Mouse (Mus musculus) left cerebral cortex, postnatal 36 days (tissue): ENCODE data around the gene Khdc3. TPM values are rescaled to one million over a fixed set of nuclear protein-coding genes. Genes with fewer than 3 reads are reported as not detected.
"Not testable (repeated sequence)": the region's sequence is repeated elsewhere in the genome, so short reads cannot be mapped to it uniquely, and the experiment has no call there.

Experiments
- DNase-seq, 2 experiments: peaks; one replicate each; pipeline ENCODE4 v3.0.0; 2021 to 2022; ENCODE audit warnings: low spot score in 2 of 2, mixed read lengths in 1 of 2
- intact Hi-C: fragments of 180-260 bp; cut with DNase I; formaldehyde crosslinking; loops from one replicate; pipeline ENCODE4 v1.15.1; 2025
- total RNA-seq, 2 experiments: library from RNA; stranded (reverse); gene quantifications; 2 replicates each; pipeline ENCODE4 v1.2.3; 2021

Gene Khdc3
- 1 to 10 TPM in 1 of 2 experiments, under 1 TPM in 1; 0.96 to 3.2 TPM for total RNA-seq

DNA sequence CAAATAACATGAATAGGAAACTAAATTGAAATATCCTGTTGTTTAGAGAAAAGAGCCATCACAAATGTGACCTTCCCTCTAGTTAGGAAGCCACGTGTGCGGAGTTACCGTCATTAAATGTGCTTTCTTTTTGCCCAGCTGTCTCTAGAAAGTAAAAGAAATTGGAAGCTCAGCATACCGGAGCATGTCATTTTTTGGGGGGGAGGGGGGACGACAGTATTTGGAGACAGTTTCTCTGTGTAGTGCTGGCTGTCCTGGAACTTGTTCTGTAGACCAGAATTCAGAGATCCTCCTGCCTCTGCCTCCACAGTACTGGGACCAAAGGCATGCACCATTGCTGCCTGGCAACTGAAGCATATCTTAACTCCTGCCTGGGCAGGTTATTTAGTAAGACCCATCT lies at the start of gene Khdc3:
TSS of gene Khdc3 (plus strand) at position 301 of the 400 bp plus-strand sequence.
- intact Hi-C loops = no loop called here
- DNase-seq = no peak

DNA sequence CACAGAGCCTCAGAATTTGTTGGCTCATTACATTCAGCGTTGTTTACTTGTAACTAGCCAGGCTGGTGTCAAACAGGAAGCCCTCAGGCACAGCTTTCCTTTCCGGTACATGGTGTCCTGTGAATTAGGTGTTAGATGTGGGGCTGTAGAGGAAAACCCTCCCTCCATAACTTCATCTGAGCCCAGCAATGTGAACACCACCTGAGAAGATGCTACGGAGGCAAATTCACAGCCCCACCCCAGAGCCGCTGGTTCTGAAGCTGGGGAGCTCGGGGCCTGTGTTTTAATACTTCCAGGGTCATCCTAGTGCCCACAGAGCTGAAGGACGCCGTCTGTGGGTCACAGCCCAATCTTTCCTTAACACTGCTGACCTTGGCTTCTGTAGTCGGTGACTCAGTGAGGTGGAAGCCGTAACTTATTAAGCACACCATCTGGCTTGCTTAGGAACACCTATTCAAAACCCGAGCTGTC lies 46.2 kb upstream of the Khdc3 start:
- intact Hi-C loops = no loop called here
- DNase-seq = no peak

DNA sequence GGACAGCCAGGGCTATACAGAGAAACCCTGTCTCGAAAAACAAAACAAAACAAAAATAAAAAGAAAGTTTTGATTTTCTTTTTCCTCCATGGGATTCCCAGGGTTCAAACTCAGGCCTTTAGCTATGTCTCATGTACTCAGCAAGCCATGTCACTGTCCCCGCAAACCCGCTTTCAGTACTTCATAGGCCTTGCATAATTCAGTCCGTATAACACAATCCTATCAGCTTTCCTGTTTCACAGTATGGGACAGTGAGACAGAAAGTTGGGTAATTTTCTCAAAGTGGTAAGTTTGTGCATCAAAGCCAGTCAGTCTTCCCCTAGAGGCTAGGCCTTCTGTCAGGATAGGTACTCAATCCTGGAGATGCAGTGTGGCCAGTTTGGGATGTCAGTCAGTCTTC lies 42.4 kb upstream of the Khdc3 start:
- no peak for DNase-seq
- intact Hi-C loops = no loop called here

DNA sequence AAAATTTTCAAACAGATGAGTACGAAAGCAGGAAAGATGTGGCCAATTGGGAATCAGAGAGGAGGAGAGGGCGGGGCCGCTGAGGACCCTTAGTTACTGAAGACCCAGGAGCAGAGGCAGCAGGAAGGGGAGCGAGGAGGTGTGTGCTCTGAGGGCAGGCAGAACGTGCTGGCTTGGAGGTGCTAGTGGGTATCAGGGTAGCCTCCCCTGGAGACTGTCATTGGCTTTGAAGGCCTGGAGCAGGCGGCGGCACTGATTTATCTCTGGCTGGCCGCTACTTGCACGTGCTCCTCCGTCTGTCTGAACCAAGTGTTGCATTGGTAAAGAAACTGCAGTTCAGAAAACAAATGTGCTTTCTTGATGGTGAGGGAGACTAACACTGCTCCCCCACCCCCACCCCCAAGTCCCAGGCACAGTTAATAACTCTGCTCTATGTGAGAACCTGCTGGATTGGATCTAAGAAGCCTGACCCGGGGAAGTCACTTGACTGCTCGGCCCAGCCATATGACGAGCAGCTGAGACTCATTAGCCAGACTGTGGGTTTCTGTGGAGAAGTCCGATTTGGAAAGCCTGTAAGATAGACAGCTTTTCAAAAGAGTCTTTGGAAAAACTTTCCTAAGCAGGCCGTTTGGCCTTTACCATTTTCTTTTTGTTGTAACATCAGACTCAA lies 37.9 kb upstream of the Khdc3 start:
- no peak for DNase-seq
- intact Hi-C loops = no loop called here

DNA sequence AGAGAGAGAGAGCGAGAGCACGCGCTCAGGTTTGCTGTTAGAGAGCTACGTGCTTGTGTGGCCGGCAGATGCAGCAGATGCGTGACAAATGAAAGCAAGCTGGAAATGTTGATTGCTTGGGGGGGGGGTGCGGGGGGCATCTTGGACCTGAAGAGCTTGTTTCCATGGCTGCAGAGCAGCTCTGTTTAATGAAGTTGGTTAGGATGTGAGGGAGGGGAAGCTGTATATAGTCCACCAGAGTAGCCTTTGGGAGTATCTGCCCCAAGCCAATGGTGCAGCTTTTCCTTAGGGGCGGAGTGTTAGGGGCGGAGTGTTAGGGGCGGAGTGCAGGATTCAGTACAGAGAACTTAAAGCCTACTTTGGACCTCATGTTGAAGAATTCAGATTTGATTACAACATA lies 34.5 kb upstream of the Khdc3 start:
- intact Hi-C loops = no loop called here
- DNase-seq = no peak

DNA sequence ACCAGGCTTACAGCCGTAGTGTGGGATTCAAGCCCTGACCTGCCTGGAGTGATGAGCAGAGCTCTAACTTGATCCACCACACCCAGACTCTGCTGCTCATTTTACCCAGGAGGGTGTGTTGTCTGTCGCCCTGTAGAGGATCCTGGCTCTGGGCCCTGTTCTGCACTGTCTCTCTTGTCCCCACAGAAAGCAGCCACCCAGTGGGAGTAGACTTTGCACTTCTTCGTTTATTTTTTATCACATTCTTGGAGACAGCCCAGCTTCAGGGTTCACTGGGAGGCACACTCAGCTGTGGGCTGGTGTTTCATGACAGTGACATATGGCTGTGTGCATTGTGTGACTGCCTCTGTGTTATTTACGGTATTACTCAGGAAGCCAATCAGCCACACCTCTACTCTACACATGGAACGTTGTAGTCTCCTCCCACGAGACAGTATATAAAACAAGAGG lies 33.4 kb upstream of the Khdc3 start:
- intact Hi-C loops = no loop called here
- peak; percentile 64 to 65 for DNase-seq

DNA sequence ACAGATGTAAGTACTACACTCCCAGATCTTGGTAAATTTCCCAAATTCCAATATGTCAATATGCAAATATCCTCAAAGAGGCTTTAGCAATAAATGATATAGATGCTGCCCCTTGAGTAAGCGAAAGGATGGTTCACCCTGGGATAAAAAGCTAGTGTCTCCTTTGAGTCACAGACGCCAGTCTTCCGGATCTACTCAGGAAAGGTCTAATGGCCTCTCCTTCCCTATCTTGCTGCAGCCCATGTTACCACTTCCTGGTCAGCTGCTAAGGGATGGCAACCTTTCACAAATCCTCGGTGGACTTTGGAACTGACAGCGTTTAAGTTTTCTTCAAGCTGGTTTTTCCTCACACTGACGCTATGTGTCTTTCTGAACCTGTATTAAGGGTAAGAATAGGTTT lies 32.9 kb upstream of the Khdc3 start:
- intact Hi-C loops = no loop called here
- no peak for DNase-seq

DNA sequence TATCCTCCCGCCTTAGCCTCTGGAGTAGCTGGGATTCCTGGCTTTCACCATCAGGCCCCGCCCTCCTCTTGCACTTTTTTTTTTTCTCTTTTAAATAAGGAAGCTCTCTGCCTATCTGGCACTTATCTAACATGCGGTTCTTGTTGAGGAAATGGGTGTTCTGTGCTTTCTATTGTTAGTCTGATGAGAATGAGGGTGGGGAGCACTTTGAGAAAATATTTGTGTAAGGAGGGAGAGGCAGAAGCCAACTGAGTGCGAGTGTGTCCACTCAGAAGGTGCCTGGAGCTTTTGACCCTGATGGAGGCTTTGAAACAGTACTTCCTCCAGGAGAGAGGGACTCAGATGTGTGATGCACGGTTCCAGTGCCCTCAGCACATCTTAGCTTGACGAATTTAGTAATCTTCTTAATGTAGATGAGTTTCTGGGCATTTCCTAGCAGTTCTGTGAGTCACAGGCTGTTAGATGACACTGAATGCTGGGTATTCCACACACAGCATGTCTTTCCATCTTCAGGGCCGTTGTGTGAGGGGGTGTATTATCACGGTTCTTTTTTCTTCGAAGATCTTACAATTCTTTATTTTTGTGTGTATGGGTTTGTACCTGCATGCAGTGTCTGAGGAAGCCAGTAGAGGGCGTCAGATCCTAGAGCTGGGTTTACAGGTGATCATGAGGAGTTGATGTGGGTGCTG lies 30.5 kb upstream of the Khdc3 start:
- intact Hi-C loops = no loop called here

DNA sequence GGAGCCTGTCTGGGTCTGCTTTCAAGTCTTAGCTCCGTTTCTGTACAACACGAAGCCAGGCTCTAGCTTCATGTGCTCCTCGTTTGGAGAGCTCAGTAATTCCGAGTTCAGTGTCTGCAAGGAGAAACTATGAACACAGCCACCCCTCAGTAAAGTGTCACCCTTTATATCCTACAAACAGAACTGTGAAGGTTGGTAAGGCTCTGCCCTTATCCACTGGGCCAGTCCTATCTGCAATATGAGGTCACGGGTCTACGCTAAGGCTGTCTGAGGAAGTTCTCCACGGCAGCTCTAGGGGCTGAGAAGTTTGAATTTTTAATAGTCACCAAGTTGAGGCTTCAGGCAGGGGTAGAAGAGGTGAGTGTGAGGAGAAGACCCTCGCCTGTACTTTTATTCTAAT lies 29.2 kb upstream of the Khdc3 start:
- intact Hi-C loops = no loop called here
- DNase-seq = no peak

More for the DNA sequence above, 30.5 kb upstream of the Khdc3 start:
- DNase-seq = no peak

DNA sequence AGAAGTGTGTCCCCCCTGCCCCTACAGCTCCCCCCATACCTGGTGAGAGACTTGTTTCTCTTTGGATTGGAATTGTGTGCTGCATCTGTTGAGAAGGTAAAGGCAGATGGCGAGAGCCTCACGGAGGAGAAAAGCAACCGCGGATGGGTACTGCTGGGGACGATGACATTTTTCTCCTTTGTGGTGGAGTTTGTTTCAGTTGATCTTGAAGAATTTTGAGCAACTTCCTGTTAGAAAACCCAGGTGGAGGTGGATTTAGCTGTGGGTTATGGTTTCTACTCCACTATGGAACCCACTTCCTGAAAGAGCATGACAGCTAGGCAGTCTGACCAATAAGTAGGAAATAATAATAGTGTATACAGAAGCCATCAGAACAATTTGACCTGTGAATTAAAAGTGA lies 28.5 kb upstream of the Khdc3 start:
- intact Hi-C loops = no loop called here
- no peak for DNase-seq

DNA sequence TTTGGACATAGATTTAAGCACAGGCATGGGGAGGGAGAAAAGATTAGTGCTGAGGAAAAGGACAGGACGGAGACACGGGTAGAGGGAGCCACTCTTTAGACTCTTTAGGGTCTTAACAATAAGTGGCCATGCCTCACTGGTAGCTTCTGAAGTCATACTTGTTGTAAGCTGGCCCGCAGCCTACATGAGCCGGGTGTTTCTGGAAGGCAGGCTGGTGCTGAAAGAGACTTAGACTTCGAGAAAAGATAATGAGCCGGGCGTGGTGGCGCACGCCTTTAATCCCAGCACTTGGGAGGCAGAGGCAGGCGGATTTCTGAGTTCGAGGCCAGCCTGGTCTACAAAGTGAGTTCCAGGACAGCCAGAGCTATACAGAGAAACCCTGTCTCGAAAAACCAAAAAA lies 22.3 kb upstream of the Khdc3 start:
- intact Hi-C loops, DNase-seq: not testable (repeated sequence)

DNA sequence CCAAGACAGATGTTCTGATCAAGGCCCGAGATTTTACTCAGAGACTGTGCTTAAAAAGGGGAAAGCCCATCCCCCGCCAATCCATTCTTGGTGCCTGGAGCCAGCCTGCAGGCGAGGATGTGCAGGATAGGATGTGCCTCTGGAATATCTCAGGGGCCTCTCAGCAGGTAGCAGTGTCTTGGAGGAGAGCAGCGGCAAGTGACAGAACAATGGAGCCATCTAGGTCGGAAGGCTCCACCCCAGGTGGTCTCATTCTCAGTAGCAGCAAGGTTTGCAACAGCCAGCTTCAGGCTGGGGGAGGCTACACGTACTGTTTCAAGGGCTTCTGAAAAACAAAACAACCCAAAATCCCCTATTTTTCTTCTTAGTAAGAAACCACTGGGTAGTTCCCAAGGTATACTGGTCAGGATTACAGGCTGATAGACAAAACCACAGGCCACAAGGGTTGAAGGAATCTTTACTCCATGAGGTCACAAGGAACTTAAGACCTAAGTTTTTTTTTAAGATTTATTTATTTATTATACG lies 21.8 kb upstream of the Khdc3 start:
- intact Hi-C loops = no loop called here
- DNase-seq = no peak

DNA sequence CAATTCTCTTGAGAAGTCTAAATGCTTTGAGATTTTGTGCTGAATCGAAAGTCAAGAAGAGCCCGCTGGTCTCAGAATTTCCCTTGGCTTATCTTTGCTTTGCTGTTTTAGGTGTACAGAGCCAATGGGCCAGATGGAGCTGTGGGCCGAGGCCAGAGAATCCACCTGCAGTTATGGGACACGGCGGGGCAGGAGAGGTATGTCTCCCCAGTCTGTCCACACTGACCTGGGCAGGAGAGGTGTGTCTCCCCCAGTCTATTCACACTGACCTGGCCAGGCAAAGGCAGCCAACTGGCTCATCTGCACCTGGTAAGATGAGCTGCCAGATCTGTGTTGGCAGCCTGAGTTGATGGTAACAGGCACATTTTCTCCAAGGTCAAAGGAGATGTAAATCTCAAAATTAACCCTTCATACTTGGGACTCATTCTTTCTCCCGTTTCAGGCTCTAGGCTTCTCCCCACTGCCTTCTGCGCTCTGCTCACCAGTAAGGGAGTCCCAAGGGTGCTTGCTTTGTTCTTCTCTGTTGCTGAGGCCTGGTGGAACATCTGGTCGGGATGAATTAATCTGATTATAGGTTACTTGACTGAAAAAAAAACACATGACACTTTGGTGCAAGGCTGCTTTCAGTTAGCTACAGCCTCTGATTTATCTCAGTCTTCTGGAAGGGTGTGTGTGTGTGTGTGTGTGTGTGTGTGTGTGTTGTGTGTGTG lies 19.2 kb upstream of the Khdc3 start:
- DNase-seq = no peak
- intact Hi-C loops = no loop called here

DNA sequence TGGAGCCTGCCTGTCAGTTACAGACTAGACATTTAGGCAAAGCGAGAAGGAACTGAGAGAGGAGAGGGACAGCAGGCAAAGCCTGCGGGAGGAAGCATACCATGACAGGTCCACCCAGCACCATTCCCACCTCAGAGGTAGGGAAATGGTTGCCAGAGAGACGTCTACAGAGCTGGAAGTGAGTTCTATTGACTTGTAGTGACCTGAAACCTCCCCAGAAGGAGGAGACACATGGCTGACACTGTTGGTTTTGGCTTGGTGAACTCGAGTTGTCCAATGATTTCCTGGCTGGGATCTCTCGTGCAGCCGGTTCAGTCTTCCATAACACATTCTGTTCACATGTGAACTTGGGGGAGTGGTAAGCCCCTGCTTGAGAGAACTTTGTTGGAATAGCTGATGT lies 17.7 kb upstream of the Khdc3 start:
- intact Hi-C loops = no loop called here
- DNase-seq = no peak

DNA sequence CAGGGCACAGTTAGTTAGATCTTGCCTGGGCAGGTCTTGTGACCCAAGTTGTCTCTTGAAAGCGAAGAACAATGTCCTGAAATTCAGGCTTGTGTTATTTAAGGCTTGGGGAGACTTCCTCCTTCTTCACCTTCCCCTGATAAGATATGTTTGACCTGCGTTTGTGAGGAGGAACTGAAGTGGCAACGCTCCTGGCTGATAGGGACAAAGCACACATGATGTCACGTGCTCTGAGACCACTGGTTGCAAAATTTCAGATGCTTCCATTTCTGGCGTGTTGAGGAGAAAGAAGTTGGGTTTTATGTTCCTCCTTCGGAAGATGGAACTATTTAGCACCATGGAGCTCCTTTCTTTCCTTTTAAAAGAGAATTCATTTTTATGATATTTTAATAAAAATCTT lies 15.8 kb upstream of the Khdc3 start:
- no peak for DNase-seq
- intact Hi-C loops = no loop called here

DNA sequence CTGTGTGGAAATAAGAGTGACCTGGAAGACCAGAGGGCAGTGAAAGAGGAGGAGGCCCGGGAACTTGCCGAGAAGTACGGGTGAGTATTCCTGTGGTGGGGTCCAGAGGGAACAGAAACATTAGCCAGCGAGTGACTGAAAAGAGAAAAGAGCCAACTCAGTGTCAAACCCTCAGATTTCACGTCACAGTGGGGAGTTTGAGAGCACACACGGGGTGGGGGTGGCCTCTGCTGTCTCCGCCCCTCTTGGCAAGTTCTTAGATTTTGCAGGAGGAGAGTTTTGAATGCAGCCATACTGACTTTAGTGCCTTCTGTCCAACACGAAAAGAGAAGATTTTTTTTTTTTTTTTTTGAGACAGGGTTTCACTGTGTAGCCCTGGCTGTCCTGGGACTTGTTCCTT lies 14.5 kb upstream of the Khdc3 start:
- intact Hi-C loops = no loop called here
- DNase-seq = no peak

DNA sequence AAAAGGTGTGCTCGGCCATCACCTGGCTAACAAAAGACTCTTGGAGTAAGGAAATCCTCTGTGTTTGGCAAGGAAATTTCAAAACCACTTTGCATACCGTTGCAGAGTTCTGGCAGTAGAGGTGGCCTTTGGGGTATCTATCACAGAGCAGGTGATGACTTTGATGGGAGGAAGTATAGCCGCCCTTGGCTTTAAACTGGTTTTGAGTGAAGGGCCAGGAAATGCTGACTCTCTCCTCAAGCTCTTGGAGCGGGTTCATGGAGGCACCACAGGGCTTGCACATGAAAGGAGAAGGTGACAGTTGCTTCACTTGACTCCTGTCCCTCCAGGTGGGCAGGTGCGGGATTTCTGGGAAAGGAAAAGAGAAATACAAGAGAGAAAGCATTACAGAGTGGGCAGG lies 14.1 kb upstream of the Khdc3 start:
- DNase-seq = no peak
- intact Hi-C loops = no loop called here

DNA sequence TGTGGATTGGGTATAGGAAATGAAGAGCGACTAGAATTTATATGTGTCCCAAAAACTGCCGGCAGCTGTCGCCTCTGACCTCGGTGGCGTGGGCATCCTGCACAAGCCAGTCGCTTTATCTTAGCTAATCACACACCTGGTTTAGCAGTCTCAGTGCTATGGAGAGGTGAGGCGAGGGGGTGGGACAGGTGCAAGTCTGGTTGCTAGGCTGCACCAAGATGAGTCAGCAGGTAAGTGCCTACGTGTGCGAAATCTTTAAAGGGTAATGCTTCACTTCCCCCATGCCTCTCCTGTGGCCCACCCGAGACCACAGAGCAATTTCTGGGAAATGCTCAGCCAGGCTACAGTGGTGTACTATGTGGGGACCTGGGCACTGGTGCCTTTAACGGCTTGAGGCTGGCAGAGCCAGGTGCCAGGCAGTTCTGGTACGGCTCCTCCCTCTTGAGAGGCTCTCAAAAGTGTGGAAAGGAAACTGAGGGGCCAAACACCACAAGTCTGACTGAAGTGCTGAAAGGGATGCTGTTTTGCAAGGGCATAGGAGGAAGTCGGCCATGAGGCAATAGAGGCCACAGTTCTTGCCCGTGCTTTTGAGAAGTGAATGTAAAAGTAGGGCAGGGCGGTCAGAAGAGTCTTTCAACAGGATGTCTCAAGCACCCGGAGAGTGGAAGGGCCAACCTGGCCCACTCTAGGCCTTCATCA lies 12.3 kb upstream of the Khdc3 start:
- intact Hi-C loops = no loop called here
- DNase-seq = no peak

DNA sequence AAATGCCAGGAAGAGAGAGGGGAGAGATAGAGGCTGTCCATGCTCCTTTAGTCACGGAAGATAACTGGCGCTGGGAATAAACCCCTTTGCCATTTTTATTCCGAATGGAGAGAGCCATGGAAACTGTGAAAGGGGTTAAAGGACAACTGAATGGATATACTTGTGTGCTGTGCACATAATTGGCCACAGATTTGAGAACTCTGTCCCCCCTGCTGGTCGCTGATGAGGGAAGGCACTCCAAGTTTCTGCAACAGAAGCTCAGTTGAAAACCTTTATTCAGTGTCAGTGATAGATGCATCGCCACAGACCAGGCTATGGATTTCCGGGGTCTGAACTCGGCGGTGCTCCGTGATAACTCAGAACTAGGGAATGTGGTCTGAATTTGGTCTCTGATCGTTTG lies 11.5 kb upstream of the Khdc3 start:
- intact Hi-C loops = loop anchor here (5.0 kb wide), 1 partner anchor 123 kb away; no protein-coding TSS in a partner anchor
- no peak for DNase-seq

DNA sequence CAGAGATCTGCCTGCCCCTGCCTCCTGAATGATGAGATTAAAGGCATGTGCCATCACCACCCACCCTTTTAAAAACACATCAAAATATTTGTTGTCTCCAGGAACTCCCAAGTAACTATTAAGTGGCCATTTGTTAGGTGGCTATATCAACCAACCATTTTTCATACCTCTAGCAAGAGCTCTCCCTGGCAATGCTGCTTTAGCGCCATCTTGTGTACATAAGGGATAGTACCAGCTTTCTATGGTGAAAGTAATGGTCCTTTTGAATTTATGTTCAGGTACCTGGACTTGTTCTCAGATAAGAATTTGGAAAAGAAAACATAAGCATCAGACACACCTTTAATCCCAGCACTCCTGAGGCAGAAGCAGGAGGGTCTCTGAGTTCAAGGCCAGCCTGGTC lies 9.9 kb upstream of the Khdc3 start:
- DNase-seq = no peak
- intact Hi-C loops = loop anchor here (1.0 to 5.0 kb wide), 2 partner anchors 47 to 124 kb away; partner anchors contain the start of gene Rab27a
